Mouse (Mus musculus) urinary bladder, postnatal 25 days (tissue): ENCODE results near the gene Rab43.

Experiments used
- DNase-seq: peaks from one replicate; pipeline ENCODE4 v3.0.0; 2022; ENCODE audit warnings: low spot score

Gene Rab43

DNA sequence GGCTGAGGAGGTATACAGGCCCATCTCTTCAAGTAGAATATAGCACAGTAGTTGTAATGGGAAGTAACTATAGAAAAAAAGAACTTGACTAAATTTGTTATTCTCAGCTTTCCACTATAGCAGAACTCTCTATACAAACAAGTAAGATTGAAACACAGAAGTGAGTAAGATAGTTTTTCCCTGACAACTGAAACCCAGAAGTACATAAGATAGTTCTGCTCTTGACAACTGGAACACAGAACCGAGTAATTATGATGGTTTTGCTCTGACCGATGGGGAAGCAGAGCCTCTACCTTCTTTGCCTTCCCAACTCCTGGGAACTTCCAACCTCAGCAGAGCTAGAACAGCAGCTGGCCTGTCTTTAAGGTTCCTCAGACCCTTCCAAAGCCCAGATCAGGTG lies 2.8 kb downstream of the Rab43 start:
- DNase-seq: no peak

DNA sequence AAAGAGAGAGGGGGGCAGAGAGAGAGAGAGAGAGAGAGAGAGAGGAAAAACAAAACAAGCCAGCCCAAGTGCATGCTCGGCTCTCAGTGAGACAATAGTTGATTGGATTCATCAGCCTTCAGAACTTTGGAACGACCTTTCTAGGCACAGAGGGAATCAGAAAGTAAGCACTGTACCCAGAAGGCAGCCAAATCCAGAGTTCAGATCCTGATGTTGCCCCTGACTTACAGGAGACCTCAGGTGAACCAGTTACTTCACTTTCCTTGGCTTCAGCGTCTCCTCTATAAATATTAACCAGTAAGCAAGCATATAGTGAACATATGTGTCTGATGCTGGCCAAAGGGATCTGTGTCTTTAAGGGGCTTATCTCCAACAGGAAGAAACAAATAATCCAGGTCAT lies 3.4 kb downstream of the Rab43 start:
- DNase-seq: no peak

DNA sequence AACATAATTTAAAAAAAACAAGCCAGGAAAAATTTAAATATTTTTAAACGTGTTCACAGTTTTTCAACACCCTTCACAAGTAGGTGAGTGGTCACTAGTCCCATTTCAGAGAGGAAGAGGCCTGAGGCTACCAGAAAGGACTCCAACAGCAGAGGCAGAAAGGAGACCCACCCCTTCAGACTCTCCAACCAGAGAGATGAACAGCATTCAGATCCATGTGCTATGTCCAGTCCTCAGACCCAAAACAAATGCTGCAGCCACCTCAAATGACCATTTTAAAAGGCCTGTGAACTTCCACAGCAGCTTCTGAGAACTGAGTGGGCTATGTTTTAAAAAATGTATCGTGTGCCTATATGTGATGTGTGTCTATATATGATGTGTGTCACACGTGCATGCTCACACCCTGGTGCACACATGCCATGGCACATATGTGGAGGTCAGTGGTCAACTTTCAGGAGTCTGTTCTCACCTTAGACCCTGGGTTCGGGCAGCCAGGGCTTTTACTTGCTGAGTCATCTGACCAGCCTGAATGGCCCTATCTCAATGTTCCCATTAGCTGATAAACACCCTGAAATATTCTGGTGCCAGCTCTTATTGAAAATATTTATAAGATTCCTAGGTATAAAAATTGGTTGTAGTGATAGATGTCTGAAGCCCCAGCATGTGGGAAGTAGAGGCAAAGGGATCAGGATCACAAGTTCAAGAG lies 4.1 kb downstream of the Rab43 start:
- no peak for DNase-seq

DNA sequence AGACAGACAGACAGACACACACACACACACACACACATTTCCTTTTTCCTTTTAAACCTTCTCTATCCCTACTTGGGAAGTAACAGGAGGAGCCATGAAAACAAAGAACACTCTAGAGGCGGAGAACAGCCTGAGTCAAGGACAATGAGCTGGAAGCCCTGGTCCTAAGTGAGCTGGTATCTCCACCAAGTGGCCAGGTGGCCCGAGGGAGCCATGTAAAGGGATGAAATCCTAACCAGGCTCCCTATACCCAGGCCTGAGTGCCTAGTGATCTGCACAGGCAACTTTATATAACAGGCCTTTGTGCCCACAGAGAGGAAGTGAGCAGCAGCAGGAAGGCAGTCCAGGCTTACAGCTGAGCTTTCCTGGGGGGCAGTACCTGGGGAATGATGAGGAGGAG lies 5.1 kb downstream of the Rab43 start:
- DNase-seq: no peak

DNA sequence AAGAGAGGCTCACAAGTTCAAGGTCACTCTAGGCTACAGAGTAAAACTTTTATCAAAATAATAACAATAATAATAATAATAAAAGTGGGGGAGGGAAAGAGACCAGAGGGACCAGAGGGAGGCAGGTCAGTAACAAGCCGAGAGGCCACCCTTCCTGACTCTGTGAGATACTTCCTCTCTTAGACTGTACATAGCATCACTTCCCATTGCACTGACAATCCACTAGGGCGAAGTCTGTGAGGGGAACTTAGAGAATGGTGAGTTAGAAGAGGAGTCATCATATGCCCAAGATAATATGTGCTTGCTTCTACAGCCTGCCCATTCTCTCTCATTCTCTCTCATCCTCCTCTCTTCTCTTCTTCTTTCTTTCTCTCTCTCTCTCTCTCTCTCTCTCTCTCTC lies 5.9 kb downstream of the Rab43 start:
- no peak for DNase-seq

DNA sequence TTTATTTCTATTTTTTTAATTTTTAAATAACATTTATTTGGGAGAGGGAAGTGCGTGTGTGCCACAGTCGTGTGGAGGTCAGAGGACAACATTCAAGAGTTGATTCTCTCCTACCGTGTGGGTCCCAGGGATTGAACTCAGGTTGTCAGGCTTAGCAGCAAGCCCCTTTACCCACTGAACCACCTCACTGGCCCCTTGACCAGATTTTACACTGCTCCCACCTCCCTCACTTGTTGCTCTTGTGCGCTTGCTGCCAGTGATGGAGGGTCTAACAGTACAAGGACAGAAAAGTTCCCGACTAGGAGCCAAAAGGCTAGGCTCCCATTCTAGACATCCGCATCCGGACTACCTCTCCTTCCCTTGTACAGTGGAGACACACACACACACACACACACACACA lies 6.5 kb downstream of the Rab43 start:
- no peak for DNase-seq

DNA sequence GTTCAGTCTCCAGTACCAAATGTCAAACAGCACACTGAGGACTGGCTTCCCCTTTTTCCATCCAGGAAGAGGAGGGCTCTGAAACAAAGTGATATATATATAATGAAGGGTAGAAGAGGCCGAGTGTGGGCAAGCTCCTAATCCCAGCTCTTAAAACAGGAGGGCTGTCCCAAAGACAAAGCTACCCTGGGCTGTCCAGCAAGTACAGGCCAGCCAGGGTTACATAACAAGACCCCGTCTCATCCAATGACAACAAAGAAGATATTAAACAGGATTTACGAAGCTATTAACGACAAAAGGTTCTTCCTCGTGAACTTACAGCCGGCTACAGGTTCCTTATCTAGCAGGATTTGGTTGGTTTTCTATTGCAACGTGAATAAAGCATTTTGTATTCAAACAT lies 7.1 kb downstream of the Rab43 start:
- DNase-seq: no peak

DNA sequence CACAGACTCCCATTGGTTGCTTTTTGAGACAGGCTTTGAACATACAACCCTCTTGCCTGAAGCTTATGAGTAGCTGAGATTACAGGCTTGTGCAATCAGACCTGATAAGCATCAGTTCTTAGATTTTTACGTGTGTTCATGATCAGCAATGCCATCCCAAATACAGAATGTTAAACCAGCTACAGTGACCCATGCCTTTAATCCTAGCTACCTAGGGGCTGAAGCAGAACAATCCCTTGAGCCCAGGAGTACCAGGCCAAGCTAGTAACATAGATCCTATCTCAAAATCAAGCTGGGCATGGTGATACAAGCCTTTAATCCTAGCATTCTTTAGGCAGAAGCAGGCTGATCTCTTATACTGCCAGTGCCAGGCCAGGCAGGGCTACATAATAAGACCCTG lies 7.9 kb downstream of the Rab43 start:
- no peak for DNase-seq

DNA sequence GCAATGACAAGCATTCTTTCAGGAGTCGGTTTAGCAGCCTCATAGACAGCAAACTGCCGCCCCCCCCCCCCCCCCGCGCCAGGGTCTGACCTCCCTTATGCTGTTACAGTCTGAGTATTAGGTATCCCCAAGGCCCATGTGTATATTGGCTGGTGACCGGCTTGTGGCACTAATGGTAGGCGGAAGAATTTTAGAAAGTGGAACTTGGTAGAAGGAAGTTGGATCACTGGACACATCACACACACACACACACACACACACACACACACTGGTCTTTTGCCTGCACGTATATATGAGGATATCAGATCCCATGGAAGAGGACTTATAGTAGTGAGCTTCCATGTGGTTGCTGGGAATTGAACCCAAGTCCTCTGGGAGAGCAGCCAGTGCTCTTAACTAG lies 9.5 kb downstream of the Rab43 start:
- DNase-seq: no peak

DNA sequence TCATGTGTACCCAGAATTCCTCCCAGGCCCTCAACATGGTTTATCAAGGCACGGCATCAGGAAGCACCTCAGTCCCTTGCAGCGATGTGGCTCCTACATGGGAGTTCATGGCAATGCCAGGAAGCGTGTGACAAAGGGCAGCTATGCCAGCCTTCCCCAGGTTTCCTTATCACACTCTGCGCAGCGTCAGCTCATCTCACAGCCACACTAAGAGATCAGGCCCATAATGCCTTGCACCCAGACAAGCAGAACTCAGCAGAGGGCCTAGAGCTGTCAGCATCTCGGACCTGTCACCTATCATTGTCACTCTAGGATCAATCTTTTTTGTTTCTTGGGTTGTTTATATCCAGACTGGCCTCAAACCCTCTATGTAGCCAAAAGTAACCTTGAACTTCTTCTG lies 12.4 kb downstream of the Rab43 start:
- no peak for DNase-seq

DNA sequence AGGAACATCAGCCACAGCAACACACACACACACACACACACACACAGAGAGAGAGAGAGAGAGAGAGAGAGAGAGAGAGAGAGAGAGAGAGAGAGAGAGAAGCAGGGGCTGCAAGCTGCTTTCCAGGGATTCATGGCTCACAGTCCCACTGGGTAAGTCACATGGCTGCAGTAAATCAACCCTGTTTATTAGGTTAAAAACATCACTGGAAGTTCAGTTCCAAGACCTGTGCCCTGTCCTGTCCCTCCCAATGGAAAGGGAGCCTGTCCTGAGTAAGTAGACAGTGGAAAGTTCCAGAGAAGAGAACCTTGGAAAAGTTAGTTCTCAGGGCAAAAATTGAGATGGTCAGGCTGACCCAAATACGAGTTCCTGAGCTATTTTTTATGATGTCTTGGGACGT lies 14.6 kb downstream of the Rab43 start:
- no peak for DNase-seq

DNA sequence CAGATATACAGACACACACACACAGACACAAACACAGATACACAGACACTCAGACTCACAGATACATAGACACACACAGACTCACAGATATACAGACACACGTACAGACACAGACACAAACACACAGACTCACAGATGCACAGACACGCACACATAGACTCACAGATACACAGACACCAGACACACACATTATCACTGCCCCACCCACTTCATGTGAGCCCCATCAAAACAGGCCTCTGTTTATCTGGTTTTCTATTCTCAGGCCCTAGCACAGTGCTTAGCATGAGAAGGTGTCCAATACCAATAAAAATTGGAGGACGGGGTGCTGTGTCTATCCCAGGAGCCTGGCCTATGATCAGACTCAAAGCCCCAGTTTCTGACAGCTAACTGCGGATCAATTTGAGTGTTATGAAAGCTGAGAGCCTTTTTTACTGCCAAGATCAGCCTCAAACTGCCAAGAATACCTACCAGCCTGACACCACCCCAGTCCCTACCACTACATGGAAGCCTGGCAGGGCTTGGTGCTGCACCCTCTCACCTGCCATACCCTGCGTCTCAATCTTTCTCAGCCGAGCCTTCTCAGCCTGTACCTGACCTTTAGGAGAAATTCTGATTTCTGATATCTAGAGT lies 15.6 kb downstream of the Rab43 start:
- DNase-seq: no peak

DNA sequence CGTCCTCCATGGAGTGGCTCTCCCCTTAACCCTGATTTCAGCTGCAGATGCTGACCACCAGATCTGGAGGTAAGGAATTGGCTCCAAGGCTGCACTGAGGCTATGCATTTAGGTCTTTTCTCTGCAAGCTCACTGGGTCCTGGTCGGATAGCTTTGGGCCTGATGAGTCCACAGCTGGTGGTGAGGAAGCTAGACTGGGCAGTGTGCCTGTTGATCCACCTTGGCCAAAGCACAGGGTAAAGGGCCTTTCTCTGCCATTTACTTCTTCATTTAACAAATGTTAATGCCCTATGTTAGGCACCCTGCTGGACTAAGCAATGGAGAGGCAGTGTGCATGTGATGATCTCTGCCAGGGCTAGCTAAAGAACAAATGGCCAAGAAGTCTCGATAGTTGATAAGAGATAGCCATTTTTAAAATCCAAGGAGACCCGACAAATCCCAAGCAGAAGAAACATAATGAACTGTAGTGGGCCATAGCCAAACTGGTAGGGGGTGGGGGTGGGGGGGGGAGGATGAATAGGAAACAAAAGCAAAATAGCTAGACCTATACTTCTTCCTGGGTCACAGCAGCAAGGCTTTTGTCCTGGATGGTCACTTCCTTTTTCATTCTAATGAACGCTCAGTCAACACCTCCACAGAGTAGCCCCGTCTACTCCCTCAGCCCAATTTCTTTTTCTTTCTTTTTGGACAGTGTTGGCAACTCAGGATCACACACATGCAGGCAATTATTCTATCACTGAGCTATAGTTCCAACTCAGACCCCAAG lies 16.4 kb downstream of the Rab43 start:
- DNase-seq: no peak

DNA sequence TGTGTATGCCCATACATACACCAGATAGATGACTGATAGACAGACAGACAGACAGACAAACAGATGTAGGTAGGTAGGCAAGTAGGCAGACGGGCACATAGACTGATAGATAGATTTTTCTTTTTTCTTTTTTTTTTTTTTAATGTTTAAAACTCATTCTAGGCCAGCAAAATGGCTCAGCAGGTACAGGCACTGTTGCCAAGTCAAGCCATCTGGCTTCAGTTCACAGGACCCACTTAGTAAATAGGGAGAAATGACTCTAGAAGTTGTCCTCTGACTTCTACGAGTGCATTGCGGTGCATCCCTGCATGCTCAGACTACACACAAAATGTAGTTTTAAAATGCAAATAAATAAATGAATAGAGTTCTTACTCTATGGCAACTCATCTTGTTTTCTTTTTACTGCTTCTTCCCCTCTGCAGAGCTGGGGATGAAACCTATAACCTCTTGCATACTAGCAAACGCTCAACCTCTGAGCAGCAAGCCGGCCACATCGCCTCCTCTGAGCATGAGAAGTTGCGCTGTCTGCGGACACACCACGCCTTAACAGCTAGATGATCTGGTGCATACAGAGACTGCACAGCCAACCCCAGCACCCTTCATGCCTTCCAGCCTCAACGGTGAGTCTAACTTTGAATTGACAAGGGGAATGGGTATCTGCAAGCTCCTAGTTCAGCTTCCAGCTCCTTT lies 18.0 kb downstream of the Rab43 start:
- no peak for DNase-seq

DNA sequence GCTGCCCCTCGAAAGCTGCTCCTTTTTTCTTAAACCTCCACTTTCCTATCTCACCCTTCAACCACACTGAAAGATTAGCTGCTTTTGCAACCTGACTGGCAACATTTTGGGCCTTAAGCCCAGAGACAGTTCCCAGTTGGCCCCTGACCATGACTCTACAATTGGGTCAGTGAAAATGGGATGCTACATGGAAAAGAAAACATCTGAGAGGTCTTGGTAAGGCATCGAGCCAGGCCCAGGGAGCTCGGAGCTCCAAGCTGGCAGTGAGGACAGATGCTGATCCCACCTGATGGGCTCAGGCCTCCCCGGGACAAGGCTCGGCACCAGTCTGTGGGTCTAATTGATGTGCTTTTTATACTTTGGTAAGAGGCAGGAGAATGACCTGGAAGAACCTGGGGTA lies 20.1 kb downstream of the Rab43 start:
- no peak for DNase-seq

DNA sequence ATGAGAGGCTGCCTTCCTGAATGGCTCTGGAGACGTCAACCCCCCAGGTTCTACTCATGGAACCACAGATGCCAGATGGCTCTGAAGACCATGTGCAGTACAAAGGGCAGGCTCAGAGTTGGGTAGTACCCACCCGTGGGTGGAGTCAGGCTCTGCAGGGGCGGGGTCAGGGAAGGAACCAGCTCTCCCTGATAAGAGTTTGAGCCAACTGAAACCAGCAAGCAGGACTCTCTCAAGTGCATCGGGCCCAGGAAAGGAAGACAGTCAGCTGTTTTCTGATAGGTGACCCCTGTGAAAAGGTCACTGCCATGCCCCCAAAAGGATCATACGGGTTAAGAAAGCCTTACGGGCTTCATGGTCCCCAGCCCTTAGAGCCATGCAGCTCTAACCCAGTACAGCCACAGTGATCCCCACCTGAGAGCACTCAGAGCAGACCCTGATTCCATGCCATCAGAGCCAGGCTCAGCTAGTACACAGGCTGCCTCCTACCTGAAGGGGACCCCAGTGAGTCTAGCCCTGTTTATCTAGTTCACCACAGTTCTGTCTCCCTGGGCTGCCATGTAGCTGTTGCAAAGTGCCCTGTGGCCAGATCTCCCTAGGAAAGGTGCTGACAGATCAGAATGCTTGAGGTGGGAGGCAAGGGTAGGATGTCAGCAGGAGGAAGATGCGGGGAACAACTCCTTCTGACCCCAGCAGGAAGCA lies 21.0 kb downstream of the Rab43 start:
- no peak for DNase-seq

DNA sequence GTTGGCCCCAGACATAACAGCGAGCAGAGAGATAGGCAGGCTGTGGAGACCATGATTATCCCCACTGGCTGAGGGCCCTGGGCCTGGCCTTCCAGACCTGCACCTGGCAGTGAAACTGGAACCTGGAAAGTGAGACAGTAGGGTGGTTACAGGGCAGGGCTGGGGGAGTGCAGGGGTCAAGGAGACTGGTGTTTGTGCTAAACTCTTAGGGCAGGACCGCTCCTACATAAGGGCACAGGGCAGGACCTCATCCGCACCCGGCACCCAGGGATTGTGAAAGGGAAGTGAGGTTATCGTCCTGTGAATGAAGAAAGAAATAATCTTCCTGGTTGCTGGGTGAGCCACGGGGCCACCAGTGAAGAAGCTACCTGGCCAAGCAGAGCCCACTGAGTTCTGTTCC lies 22.2 kb downstream of the Rab43 start:
- DNase-seq: no peak

DNA sequence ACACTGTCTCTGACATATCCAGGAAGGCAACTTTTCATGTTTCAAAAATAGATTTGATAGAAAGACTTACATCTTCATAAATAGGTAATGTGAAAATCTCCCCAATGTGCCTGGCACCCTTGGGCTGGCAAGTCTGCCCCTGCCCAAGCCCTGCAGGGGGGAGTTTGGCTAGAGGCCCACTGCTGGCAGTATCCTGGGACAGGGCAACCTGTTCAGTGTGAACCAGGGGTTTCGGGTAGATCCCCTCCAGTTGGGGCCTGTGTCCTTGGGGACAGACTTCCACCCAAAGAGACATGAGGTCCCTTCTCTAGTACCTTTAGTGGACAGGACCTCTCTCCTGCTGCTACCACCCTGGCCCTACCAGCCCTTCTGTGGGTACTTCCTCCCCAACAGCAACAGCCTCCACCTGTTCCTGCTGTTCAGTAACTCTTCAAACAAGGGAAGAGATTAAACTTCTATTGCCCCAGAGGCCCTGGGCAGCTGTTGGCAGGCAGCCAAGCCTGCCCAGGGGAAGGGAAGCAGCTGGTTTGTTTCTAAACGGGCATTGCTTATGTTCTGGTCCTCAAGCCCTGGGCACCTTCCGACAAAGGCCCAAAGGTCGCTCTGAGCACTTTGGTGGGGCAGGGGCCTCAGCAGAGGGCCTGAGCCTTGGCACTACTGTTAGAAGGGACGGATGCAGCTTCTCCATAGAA lies 22.9 kb downstream of the Rab43 start:
- no peak for DNase-seq

DNA sequence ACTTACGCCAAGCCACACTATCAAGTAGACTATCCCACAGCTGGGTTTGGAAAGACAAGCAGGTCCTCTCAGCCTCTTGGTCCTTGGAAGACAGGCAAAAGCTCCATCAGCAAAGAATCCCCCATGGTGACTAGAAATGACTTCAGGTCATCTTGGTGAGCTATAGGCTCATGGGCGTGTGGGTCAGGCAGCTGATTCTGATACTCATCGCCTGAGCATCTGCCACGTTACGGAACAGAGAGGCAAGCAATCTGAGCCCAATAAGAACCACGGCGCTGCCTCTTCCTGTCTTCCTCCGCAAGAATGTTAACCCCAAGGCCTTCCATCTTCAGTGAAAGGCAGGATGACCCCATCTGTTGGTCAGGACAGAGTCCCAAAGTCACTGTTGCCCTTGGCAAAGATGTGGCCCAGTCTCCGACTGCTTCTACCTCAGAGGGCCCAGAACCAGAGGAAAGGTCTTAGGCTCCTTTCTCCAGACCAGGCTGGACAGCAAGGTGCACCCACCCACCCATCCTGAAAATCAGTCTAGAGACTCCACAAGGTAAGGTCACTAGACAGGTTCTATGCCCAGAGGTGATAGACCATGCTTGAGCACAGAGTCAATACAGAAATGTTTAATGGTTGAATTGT lies 23.6 kb downstream of the Rab43 start:
- DNase-seq: no peak

DNA sequence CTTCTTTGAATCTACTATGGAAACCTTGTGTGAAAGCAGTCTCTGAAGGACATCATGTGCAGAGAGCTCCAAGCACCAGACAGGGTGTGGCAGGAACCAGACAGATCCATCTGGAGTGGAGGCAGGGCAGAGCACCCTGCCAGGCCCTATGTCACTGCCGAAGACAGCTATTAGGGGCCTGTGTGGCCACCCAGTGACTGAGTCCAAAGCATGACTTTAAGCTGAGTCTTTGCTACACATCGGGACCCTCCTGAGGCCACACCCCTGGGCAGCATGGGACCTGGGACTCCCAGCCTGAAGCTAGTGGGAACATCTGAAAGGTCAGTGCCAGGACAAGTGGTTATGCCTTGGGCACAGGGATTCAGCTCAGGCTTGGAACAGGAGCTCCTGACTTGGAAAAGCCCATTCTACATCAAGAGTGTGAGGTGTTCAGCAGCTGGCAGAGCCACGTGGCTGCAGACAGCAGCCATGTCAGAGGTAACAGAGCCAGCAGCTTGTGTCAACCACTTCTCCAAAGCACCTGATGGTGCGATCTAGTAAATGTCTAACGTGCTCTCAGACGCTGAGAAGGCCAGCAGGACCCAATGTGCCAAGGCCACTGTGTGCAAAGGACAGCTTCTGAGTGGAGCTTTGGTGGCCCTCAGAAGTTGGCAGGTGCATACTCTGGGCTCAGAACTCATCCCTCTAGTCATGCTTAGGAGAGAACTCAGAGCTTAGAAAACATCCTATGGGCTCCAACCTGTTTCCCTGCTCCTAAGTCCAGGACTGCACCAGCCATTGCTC lies 24.7 kb downstream of the Rab43 start:
- DNase-seq: no peak
